Mouse (Mus musculus) regulatory T cell (primary cell): Measurements from ENCODE around the gene Vstm4.

Experiments
- in situ Hi-C: fragments of 300-600 bp; cut with MboI, MseI; formaldehyde crosslinking; loops from one replicate; pipeline ENCODE4 v1.15.1; 2025; ENCODE audit warnings: high pct_unique_total_duplicates

Vstm4 gene

DNA sequence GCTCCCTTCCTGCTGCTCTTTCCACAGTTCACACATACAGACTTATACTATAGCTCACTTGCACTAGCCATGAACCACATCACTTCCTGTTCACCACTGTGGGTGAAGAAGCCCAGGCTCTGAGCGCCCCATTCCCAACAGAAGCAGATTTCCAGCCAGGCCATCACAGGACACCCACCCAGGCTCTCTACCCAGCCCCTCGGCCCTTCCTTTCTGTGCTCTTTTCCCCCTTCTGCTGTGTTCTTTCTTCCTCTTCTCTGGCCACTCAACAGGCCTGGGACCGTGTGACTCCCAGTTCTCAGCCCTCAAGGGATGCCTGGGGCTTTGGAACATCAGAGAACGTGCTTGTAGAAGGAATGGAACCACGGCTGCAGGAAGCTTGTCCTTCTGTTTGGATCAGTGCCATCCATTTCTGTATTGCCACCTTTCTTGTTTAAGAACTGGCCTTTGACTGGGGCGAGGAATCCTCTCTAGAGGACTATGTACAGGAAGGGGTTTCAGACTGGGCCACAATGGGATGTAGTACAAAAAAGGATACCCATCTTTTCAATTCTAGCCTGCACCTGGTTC lies 2.5 kb downstream of the Vstm4 start:
- in situ Hi-C loops: no loop called here

GRCm38 (mm10) chr14:32859831-32860569 lies 3.4 kb downstream of the Vstm4 start:
- in situ Hi-C loops: no loop called here

- in situ Hi-C loops: no loop called here
Measured at GRCm38 (mm10) chr14:32861149-32861581, 4.6 kb downstream of the Vstm4 start.

DNA sequence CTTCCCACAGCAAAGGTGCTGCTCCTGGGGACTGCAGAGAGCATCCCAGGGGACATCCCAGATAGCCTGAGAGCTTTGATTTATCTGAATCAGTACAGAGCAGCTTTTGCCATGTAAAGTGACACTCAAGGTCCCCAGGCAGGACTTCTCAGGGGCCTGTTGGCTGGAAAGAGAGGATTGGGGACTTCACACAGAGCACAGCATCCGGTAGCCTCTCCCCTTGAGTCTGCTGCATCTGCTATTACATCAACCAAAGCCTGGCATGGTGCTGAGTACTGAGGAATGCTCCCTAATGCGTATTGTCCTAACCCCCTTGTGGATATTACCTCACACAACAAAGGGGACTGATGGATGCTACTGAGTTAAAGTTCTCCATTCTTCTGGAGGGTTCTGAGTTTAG lies 5.1 kb downstream of the Vstm4 start:
- in situ Hi-C loops: no loop called here

DNA sequence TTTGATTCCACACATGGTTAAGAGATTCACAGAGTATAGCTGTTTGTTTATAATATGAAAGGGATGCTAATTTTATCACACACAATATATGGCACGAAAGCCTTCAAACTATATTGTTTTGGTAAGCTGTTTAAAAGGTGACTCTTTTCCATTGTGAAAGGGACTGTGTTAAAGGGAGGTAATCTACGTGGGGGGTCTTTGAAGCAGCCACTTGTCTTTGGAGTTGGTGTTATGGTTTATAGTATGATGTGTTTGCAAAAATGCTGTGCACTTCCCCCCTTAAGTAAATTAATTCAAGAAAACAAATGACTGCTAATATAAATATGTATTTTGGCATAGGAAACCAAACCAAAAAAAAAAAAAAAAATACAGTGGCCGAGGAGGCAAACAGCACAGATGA lies 8.8 kb downstream of the Vstm4 start:
- in situ Hi-C loops: no loop called here

DNA sequence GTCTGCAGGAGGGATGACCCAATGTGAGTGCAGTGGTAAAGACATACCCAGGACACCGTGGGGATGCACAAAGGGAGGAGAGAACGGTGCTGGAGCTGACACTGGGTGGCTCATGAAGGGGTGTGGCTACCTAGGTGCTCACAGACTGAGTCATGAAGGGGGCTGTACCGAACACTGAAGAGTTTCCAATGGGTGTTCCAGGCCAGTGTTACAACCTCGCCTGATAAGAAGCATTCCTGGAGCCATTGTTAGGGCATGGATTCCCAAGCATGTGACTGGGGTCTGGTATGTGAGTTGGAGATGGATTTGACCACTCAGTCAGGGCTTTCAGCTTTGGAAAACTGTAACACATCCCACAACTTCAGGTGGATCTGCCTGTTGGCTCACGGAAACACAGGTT lies 15.4 kb downstream of the Vstm4 start:
- in situ Hi-C loops: no loop called here

DNA sequence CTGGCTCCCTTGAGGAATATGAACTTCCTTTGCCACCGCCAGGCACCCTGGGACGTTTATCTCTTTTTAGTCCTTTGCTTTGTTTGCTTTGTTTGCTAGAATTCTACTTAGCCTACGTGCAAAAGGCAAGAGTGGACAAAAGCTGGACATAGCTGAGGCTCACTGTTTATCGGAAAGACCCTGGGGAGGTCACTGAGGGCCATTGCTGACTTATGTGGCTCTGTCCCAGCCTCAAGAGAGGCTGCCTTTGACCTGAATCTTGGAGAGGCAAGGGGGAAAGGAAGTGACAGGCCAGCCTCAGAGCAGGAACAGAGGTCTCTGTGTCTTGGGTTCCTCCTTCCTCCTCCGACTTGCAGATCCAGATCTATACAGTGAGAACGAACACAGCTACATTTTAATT lies 21.0 kb downstream of the Vstm4 start:
- in situ Hi-C loops: no loop called here

- in situ Hi-C loops: loop anchor here (10.0 kb wide), 1 partner anchor 996 kb away; no protein-coding TSS in a partner anchor
Measured at GRCm38 (mm10) chr14:32880332-32880731, 23.8 kb downstream of the Vstm4 start.

DNA sequence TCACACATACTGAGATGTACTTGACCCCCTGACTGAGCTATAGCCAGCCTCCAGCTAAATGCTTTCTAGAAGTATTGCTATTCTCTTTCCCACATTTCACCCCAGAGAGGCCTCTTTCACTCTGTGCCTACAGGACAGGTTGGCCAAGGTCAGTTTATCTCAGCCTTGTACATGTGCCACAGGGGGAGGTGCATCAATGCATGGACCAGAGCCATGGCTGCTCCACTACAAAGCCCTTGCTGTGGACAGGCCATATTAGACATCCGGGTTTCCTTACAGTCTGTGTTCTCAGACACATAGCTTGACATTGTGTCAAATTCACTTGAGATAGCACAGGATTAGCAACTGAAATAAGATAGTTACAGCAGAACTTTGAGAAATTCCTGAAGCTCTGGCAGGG lies 25.1 kb downstream of the Vstm4 start:
- in situ Hi-C loops: loop anchor here (10.0 kb wide), 1 partner anchor 997 kb away; no protein-coding TSS in a partner anchor

- in situ Hi-C loops: loop anchor here (10.0 kb wide), 1 partner anchor 1004 kb away; no protein-coding TSS in a partner anchor
Measured at GRCm38 (mm10) chr14:32888876-32889674, 32.5 kb downstream of the Vstm4 start.

- in situ Hi-C loops: no loop called here
Measured at GRCm38 (mm10) chr14:32894341-32894853, 37.8 kb downstream of the Vstm4 start.

DNA sequence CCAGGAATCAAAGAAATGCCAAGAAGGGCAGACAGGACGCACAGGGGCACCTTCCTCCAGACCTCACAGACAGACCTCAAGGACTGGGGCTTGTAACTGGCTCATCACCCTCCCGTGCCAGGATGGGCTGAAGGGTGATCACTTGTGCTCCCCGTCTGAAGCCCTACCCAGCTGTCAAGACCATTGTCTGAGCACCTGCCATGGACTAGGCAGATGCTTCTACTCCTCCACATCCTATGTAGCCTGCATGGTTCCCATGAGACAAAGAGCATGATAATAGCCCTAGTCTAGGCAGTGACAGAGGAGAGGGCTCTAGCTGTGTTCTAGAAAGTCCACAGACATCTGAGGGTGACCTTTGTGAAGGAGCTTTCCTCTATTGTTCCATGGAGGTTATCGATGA lies 38.3 kb downstream of the Vstm4 start:
- in situ Hi-C loops: no loop called here

DNA sequence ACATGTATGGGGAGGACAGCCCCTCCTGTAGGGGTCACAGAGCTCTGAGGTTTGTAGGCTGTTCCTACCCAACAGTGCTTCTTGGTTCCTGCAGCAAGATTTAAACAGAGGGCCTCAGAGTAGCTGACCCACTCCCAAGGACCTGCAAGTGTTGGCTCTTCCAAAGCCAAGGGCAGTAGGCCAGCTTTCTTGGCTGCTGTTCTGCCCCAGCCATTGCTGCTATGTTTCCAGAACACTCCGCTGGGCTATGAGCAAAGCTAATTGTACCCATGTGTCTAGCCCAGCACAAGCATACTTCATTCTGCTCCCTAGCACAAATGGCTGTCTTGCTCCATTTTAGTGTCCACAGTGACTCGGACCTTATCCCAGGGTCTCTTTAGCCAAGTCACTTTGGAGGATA lies 40.3 kb downstream of the Vstm4 start:
- in situ Hi-C loops: no loop called here

DNA sequence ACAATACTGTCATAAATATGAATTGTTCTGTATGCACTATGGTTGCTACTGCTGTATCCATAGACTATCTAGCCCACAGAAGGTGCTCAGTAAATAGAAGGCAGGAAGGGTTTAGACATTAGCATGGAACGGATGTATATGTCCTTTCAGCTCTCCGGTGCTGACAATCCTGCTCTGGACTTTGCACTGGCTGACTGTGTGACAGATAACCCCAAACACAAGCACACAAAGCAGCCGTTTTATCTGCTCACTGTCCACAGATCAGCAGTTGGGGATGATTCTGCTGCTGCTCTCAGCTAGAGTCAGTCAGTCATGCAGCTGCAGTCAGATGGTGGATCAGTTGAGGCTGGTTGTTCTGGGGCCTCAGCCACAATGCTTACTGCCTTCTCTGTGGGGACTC lies 46.6 kb downstream of the Vstm4 start:
- in situ Hi-C loops: no loop called here

- in situ Hi-C loops: no loop called here
Measured at GRCm38 (mm10) chr14:32906545-32906944, 50.0 kb downstream of the Vstm4 start.

- in situ Hi-C loops: no loop called here
Measured at GRCm38 (mm10) chr14:32909112-32909511, 52.6 kb downstream of the Vstm4 start.

- in situ Hi-C loops: no loop called here
Measured at GRCm38 (mm10) chr14:32911187-32911586, 54.6 kb downstream of the Vstm4 start.

GRCm38 (mm10) chr14:32915360-32915759 lies 58.8 kb downstream of the Vstm4 start:
- in situ Hi-C loops: no loop called here

GRCm38 (mm10) chr14:32917919-32918318 lies 61.4 kb downstream of the Vstm4 start:
- in situ Hi-C loops: no loop called here

DNA sequence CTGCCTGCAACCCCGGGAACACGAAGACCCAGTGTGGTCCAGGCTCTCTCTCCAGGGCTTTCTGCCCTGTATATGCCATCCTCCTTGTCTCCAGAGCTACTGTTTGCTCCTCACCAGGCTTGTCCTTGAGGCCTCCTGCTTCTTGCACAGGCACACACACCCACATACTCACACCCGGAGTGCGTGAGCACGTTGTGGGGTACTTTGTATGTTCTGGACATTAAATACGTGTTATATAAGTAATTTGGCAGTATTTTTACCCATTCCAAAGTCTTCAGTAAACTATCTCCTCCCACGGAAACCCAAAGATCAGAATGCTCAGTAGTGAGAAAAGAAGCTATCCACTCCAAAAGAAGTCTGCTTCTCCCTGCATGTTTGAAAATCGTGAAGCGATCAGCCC lies 67.3 kb downstream of the Vstm4 start:
- in situ Hi-C loops: no loop called here

GRCm38 (mm10) chr14:32931709-32932108 lies 75.2 kb downstream of the Vstm4 start:
- in situ Hi-C loops: no loop called here

DNA sequence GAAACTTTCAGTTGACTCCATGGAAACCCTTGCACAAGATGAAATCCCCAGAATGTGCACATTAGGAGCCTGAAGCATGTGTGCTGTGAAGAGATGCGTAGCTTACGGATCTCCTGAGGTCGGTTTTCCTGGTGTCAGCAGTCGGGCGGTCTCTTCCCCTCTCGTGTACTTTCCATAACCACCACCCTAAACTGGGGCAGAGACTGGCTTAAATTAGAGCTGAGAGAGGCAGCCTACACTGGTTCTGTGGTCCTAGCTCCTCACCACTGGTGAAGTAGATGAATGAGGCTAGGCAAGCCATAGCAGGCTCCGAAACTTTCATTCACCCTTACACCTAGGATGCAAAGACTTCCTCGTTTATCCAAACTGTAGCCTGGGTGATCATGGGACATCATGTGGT lies 75.7 kb downstream of the Vstm4 start:
- in situ Hi-C loops: no loop called here
